Mouse (Mus musculus): ENCODE data around the gene Hdac5. TPM values are rescaled to one million over a fixed set of nuclear protein-coding genes. Genes with fewer than 3 reads are reported as not detected.

Gene Hdac5
- 134 TPM for total RNA-seq (2023)

GRCm38 (mm10) chr11:102230006-102230741 lies at the start of gene Hdac5:
Gene Hdac5, minus strand, starts transcription at chr11:102230166.

GRCm38 (mm10) chr11:102268520-102269244 lies 38.7 kb upstream of the Hdac5 start, which contains the start of gene Asb16:
Gene Asb16, plus strand, starts transcription at chr11:102268743.

GRCm38 (mm10) chr11:102248630-102249230 lies 18.8 kb upstream of the Hdac5 start, which contains the start of gene BC030867:
Gene BC030867, plus strand, starts transcription at chr11:102248882.

GRCm38 (mm10) chr11:102189461-102190436 lies 40.2 kb downstream of the Hdac5 start, which contains the start of gene G6pc3:
Gene G6pc3, plus strand, starts transcription at chr11:102189620.

GRCm38 (mm10) chr11:102184646-102185495 lies 45.1 kb downstream of the Hdac5 start, which contains the start of gene Lsm12:
Gene Lsm12, minus strand, starts transcription at chr11:102185296.

GRCm38 (mm10) chr11:102156039-102156785 lies 73.8 kb downstream of the Hdac5 start, which contains the start of gene Tmem101:
Gene Tmem101, minus strand, starts transcription at chr11:102156404.

GRCm38 (mm10) chr11:102145471-102146001 lies 84.4 kb downstream of the Hdac5 start, which contains the start of gene Nags:
Gene Nags, plus strand, starts transcription at chr11:102145513.

Other genes starting within 250 kb of the Hdac5 start
- gene Cfap97d1, start 245.9 kb downstream of the Hdac5 start, total RNA-seq (2023) = not detected
- gene Dusp3, start 243.2 kb downstream of the Hdac5 start, total RNA-seq (2023) = 2.5 TPM
- not detected for gene Mpp3, start 201.7 kb downstream of the Hdac5 start, total RNA-seq (2023)
- not detected for gene Cd300lg, start 188.7 kb downstream of the Hdac5 start, total RNA-seq (2023)
- gene Mpp2, start 141.7 kb downstream of the Hdac5 start, total RNA-seq (2023) = not detected
- not detected for gene Ppy, start 128.8 kb downstream of the Hdac5 start, total RNA-seq (2023)
- gene Pyy, start 122.3 kb downstream of the Hdac5 start, total RNA-seq (2023) = not detected
- not detected for gene Nags, start 84.7 kb downstream of the Hdac5 start, total RNA-seq (2023)
- 7.1 TPM for gene Tmem101, start 73.8 kb downstream of the Hdac5 start, total RNA-seq (2023)
- 44.3 TPM for gene Lsm12, start 44.9 kb downstream of the Hdac5 start, total RNA-seq (2023)
- gene G6pc3, start 40.5 kb downstream of the Hdac5 start, total RNA-seq (2023) = 28.6 TPM
- 0.49 TPM for gene BC030867, start 18.7 kb upstream of the Hdac5 start, total RNA-seq (2023)
- not detected for gene Asb16, start 38.6 kb upstream of the Hdac5 start, total RNA-seq (2023)
- 37.0 TPM for gene Tmub2, start 54.8 kb upstream of the Hdac5 start, total RNA-seq (2023)
- gene Atxn7l3, start 66.5 kb upstream of the Hdac5 start, total RNA-seq (2023) = 82.7 TPM
- gene Ubtf, start 89.6 kb upstream of the Hdac5 start, total RNA-seq (2023) = 128 TPM
- gene Slc4a1, start 136.0 kb upstream of the Hdac5 start, total RNA-seq (2023) = 2.5 TPM
- gene Rundc3a, start 163.2 kb upstream of the Hdac5 start, total RNA-seq (2023) = 5.6 TPM
- 29.5 TPM for gene Slc25a39, start 177.8 kb upstream of the Hdac5 start, total RNA-seq (2023)
- gene Grn, start 200.1 kb upstream of the Hdac5 start, total RNA-seq (2023) = 15.5 TPM
- not detected for gene Fam171a2, start 217.5 kb upstream of the Hdac5 start, total RNA-seq (2023)
- gene Itga2b, start 240.0 kb upstream of the Hdac5 start, total RNA-seq (2023) = 13.6 TPM

Data from CD8-positive naive resting alpha-beta T cell, adult 57 days (primary cell).